Mouse (Mus musculus) adrenal gland (tissue): ENCODE data around the gene Setdb1.

Experiments used
- intact Hi-C: fragments of 180-260 bp; cut with DNase I; formaldehyde crosslinking; loops from one replicate; pipeline ENCODE4 v1.15.1; 2025

Gene Setdb1

DNA sequence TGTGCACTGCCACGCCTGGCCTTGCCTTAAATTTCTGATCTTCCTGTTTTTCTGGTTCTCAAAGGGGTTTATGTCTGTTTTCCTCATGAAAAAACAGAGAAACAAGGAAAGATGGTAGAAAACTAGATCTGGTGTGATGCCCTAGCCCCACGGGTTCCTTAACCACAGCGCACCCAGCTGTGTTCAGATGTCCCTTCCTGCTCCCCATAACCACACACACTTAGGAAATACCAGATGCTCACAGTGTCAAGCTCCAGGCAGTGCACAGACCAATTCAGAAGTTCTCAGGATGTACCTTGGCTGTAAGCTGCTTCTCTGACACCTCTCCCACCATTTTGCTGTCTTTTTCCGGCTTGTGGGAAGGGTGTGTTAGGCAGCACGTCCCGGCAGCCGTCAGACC is 62.7 kb downstream of the Setdb1 start:
- intact Hi-C loops, result no loop called here

DNA sequence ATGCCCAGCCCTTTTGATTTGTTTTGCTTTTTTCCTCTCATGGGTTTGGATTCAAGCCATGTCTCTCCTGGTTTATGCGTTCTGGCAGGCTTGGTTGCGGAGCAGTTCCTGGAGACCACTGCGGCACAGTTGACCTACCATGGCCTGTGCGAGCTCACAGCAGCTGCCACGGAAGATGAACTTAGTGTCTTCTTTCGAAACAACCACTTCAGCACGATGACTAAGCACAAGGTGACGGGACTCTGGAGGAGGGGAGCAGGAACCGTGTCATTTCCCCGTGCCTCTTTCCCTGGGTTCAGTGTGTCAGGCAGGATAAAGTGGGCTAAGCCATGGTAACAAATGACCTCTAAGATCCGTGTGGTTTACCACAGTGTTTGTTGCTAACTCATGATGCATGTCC is 63.5 kb downstream of the Setdb1 start:
- intact Hi-C loops, result no loop called here

DNA sequence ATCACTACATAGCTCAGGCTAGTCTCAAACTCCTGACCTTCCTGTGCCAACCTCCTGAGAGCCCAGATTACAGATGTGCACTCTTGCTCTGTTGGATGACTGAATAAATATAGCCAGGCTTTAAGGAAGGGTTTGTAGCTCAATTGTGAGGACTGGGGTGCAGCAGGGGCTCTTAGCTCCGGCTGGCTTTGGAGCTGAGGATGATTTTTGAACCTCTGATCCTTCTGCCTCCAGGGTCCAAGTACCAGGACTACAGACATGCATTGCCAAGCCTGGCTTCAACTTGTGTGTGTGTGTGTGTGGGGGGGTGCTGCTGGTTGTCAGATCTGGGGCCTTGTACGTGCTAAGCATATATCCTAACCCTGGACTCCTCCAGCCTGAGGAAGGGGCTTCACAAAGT is 64.1 kb downstream of the Setdb1 start:
- intact Hi-C loops, result no loop called here

DNA sequence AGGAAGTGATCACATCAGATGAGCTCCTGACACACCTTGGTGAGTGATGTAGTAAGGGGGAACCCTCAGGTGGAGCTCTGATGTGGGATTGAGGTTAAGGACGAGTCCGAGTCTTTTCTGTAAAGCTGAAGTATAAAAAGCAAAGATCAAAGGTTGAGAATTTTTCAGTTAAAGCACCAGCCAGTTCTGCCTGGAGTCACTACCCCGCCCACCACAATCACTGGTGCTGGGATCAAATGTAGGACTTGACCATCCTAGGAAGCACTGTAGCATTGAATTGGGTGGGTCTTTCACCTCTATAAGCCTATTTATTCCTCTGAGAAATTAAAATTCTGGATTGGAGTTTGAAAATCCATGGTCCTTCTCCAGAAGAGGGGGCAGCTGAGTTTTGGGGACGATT is 66.0 kb downstream of the Setdb1 start:
- intact Hi-C loops, result no loop called here

DNA sequence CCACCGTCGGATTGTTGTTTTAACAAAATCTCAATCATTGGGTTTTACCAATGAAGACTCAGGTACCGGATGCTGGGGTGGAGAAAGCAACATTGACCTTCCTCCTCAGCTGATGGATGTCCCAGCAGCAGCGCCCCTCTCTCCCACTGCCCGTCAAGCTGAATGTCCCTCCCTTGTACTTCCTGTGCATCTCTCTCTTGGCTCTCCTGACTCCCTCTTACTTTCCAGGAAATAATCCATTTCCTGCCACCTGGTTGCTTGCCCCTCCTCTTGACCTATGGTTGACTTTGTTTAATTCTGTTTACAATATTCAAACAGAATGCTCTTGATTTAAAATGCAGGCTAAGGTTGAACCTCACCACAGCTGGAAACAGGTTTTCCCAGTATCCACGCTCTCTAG is 66.8 kb downstream of the Setdb1 start:
- intact Hi-C loops, result no loop called here

DNA sequence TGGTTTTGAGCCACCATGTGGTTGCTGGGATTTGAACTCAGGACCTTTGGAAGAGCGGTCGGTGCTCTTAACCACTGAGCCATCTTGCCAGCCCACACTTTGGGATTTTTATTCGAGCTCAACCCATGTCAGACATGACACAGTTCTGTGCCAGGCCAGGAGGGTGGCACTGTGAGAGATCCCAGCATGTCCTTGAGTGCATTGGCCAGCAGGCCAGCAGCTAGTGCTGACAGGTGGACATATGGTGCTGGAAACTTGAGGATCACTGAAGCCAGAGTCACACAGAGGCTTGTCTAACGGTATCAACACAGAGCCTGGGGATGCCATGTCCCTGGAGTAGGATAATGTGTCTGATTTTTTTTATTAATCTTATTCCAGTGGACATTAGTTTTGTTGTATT is 67.6 kb downstream of the Setdb1 start:
- intact Hi-C loops, result no loop called here

DNA sequence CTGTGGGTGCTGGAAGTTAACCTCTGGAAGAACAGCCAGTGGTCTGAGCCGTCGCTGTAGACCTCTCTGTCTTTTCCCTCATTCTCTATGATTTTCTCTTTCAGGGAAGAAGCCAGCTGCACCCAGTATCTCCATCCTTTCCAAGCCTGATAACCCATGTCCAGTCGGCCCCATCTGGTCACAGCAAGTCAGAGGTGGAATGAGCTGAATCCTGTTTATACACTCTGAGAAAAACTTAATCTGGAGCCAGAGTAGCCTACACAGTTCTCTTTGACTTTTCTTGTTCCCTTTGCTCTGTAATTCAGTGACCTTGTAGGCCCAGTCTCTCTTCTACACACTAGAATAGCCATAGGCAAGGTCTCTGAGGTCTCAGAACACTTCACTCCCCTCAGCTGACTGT is 69.5 kb downstream of the Setdb1 start:
- intact Hi-C loops, result no loop called here

DNA sequence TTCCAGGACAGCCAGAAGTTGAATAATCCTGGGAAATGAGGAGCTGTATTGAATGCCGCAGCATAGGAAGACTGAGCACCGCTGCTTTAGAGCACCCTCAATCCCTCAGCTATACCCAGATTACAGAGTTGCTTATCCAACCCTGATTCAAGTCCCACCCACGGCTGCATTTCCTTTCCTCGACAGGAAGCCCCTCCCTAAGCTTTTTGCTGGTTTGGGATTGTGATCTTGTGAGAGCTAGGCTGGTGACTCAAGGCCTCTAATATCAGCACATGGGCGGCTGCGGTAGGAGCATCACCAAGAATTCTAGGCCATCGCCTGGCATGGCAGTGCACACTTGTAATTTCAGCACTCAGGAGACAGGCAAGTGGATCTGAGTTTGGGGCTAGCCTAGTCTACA is 70.5 kb downstream of the Setdb1 start:
- intact Hi-C loops, result no loop called here

DNA sequence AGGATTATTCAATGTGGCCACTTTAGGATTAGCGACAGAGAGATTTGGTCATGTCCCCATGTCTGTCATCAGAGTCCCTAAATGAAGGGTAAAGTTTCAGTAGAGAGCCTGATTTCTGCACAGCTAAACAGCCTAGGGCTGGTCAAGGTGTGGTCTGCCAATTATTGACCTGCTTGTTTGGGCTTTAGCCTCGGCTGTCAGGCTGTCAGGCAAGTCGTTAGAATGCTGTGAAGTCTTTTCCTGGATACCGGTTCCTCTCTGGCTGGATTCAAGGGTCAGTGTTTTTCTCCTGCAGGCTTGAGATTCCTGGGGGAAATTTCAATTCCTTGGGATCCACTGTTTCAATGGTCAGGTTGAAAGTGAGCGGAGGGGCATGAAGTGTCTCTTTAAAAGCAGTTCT is 71.0 kb downstream of the Setdb1 start:
- intact Hi-C loops, result no loop called here

DNA sequence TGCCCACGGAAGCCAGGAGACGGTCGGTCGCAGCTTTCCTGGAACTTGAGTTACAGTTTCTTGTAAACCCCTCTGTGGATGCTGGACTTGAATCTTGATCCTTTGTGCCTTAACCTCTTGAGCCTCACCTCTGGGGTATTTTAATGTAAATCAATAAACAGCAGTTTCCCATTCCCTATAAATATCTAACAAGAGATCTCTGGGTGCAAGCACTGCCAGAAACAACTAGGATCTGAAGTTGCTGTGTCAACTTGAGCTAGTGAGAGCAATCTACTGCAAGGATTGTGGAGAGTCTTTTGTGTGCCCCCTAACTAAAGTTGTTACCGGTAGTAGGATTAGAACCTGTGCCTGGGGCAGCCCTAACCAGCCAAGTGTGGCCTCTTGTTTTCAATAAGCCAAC is 71.6 kb downstream of the Setdb1 start:
- intact Hi-C loops, result no loop called here

DNA sequence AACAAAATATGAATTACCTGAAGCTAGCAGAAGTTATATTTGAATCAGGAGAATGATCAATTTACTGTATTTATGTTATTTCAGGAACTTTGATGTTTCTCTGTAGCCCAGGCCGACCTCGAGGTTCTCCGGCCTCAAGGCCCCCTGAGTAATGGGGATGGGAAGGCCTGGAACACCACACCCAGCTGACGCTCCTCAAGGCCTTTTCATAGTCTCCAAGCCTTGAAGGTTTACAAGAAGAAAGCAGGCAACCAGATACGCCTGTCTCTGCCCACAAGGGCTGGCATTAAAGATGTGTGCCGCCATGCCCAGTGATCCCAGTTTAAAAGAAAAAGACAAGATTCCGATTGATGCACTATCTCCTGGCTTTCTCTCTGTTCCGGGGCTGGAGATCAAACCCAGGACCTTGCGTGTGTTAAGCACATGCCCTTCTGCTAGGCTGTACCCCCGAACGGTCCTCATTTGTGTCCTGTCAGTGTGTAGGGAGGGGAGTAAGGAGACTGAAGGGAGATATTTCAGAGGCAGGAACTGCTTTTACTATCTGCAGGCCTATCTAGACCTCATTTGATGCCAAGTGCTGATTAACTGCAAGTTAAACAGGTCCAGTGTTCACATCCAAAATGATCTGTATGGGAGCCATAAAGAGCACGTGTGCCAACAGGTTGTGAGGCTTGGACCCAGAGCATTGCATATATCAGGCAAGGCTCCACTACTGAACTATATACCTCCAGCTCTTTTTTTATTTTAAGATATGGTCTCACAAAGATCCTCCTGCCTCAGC is 72.3 kb downstream of the Setdb1 start:
- intact Hi-C loops, result no loop called here

DNA sequence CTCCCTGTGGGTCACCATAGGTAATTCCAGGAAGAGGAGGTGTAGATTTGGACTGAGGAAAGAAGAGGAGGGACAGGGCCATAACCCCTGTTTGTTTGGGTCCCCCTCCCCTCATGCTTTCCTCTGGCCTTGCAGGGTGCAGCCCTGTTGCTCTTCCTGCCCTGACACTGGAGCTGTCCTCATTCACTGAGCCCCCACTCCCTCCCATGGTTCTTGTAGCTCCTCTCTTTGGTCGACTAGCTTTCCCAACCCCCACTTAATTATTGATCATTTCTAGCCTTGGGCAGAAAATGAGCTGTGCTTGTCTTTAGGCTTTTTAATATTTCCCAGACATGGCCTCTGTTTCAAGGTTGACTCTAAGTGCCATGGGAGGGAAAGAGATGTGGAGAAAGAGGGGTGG is 72.9 kb downstream of the Setdb1 start:
- intact Hi-C loops, result no loop called here

DNA sequence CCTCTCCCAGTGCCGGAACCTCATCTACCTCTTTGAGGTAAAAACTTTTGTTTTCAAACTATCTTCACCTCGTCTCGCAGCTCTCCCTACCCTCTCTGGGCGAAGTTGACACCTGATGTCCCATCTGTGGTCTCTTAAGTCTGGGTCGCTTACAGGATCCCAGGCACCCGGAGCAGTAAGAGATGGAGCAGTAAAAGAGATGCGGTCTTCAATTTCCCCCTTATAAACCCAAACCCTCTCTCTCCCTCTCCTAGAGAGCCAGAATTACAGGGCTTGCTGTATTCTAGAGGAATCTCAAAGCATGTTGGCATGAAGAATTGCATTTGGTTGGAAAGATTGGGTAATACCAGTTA is 73.4 kb downstream of the Setdb1 start:
- intact Hi-C loops, result no loop called here

DNA sequence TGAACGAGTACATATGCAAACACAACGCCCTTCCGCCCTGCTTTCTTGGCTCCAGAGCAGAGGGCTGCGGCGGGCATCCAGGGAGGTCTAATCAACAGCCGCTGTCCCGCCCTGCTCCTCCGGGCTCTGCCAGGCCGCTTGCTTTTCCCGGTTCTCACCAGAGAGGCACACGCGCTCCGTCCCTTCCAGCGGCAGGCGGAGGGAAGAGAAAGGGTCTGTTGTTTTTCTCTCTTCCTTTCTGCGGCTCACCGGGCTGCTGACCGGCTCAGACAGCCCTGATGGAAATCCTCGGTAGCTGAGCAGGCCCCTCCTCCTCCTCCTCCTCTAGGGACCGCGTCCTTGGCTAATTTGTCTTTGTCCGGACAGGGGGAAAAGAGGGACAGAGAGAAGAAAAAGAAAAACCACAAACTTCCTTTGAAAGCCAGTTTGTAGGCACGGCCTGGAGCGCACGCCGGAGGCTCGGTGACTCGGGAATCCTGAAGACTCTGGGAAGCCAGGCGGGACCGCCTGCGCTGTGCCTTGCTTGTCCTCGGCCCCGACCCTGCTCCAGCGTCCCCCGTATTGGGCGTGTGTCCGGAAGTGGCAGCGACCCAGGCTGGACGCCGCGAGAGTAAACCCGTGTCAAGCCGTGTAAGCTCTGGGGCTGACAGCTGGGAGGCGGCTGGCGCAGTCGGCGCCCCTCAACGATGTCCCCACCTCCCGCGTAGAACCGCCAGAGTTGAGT is 74.0 kb downstream of the Setdb1 start:
- intact Hi-C loops, result no loop called here

DNA sequence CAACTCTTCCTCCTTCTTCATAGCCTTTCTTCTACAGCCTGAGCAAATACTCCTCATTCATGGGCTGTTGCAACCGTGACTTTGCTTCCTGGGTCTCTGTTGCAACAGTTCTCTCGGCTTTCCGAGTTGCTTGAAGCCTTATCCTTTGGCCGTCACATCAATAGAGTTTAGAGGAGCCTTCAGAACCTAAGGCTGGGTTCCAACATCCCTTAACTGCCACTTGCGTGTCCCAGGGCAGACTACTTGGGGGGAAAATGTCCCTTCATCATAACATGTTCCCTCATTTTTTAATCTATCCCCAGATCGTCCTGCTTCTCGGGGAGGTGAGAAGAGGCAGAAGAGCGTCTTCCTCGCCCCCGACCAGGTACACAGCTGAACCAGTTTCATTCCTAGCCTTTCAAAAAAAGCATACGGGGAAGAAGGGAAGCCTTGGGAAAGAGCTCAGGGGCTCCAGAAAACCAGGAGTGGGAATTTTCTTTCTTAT is 74.6 kb downstream of the Setdb1 start:
- intact Hi-C loops, result no loop called here

DNA sequence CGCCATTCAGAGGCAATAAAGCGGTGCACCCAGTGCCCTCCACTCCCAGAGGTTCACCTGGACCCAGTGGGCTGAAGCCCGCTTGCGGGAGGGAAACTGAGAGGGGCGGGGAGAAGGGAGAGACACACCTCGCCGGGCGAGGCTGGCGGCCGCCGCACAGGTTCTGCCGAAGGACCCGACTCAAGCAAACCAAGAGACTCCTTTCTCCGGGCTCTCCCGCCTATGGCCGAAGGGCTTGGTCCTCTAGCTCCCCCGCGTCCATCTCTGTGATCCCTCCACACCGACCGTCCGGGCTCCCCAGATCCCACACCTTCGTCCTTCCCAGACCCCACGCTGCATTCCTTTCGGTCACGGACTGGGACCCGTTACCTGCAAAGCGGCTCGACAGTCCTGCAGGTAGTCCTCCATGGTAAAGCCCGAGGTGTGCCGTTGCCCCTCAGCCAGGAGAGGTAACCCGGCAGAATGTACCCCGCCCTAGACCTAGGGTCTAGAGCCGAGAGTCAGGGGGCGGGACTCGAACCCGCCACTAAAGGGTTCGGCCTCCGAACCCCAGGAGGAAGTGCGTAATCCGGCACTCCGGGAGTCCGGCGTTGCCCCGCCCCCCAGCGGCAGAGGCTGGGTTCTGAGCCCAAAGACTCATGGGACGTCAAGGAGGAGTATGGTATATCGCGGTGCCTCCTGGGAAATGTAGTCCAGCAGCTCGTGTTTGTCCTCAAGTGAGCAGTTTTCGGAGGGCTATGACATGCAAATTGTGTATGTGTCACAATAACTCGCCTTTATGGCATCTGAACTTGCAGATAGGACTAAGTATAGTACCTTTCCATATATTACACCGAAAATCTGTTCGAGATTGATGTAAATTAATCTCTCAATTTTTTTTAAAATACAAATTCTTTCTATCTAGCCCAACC is 75.5 kb downstream of the Setdb1 start, which contains the start of the genes Mindy1 and Prune1:
TSS of gene Mindy1 (plus strand) at position 130 of the 911 bp plus-strand sequence.
TSS of gene Prune1 (minus strand) at position 861 of the 911 bp plus-strand sequence.
- intact Hi-C loops, result no loop called here

DNA sequence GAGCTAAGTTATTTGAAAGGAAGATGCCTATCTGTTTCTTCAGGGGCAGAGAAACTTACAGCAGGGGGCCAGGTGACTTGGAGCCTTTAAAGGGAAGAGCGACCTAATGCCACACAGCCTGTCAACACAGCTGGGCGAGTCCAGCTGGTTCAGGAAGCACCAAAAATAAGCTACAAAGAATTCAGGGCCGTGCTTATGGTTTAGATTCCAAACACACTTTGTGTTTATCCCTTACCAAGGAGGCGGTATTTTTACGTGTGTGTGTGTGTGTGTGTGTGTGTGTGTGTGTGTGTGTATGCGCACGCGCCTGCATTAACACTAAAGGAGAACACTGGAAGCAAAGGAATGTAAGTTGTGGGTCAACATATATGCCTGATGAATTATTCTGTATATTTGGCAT is 76.3 kb downstream of the Setdb1 start:
- intact Hi-C loops, result no loop called here

DNA sequence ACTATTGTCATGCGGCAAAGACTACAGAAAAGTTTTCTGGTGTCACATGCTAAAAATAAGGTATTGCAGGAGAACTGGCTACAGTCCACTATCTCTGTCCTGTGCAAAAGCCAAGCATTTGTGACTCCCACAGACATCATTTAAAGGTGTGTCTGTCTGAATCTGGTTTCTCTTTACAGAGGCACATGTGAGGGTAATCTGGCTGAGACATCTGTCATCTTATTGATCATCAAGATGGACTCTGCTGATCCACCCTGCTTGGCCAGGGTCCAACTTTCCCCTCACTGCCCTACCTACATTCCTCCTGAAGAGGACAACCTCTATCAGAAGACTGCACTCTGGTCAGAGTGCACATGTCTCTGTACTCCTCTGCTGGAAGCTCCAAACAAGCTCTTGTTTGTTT is 79.9 kb downstream of the Setdb1 start:
- intact Hi-C loops, result no loop called here

DNA sequence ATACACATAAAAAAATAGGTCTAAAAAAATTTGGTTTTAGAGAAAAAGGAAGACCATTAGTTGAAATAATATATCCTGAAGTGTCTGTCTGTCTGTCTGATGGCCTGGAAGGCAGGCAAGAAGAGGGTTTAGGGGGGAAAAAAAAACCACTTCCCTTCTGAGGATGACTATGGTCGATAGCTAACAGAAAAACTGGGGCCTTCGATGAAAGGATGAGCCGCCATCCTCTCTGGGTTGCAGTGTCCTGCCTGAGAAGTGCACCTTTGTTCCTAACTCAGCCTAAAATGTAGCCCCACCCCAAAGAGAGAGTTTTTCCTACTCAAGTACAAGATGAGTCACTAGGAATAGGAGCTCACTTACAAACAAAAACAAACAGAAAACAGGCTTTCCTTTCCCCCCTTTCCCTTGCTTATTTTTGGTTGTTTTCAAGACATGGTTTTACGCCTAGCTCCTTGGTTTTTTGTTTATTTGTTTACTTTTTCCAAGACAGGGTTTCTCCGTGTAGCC is 80.5 kb downstream of the Setdb1 start:
- intact Hi-C loops, result no loop called here

DNA sequence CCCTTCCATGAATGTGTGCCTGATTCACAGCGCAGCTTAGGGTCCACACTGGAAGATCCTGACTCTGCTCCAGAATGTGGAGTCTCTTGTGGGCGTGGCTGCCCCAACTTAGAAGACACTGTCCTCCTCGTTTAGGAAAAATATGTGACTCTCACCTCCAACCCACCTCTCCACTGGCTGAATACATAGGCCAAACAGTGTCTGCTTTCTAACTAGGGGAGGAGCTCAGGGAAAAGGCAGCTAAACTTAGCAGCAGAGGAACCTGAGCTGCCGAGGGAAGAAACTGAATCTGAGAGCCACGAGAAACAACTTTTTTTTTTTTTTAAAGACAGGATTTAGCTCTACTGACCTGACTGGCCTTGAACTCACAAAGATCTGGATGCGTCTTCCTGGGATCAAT is 81.8 kb downstream of the Setdb1 start:
- intact Hi-C loops, result no loop called here

DNA sequence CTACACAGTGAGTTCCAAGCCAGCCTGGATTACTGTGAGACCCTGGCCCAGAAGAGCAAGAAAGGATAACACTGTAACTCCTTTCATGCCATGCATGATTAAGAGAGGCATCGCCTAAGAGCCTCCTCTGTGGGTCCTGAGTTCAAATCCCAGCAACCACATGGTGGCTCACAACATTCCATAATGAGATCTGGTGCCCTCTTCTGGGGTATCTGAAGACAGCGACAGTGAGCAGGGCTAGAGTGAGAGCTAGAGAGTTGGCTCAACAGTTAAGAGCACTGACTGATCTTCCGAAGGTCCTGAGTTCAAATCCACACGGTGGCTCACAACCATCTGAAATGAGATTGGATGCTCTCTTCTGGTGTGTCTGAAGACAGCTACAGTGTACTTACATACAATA is 82.5 kb downstream of the Setdb1 start:
- intact Hi-C loops, result no loop called here
